Comparison of ENCODE assay signal across 9 mouse cellular contexts in the genomic region with DNA sequence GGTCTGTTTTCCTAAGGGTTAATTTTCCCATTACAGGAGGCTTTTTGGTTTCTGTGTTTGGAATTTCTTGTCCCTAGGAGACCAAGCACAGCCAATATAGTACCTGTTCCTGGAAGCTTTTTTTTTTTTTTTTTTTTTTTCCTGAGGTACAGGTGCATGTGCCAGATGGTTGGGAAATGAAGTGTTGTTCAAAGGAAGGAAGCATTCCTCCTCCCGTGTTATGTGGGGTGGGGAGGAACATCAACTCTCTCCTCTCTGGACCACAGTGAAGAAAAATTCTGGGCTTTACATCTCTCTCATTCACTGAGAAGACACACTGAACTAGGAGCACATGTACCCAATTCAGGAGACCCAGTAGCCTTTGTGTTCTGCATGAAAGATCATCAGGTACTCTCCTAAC. TPM values are rescaled to one million over a fixed set of nuclear protein-coding genes. Genes with fewer than 3 reads are reported as not detected.
DNase-seq lines count a peak whose midpoint lies in the region; ATAC-seq and TF ChIP-seq lines count a peak whose summit lies in the region.
"Had no signal": no experiment of that assay in that cellular context is flagged by ENCODE, and none has a peak within 500 bp of the region (broad histone marks: within the 10 kb centered on the region; RNA-seq: fewer than 3 reads in every experiment).

No protein-coding gene starts in this region.

- 0 out of 2 replicates have a peak overlapping the region, but pooled peaks have one; percentile 93 for H3K27ac ChIP-seq in heart, embryonic 13.5 days (replicated peaks)
- no peak overlapping the region for H3K27ac ChIP-seq in heart, adult 2 months
- peak overlapping the region; percentile 14; the same call in 1 of the 2 replicates for H3K27ac ChIP-seq in bone marrow macrophage, adult 2 months (ENCODE audit: insufficient read depth, low read depth, low read length)
- H3K27ac ChIP-seq in hindbrain, embryonic 14.5 days, result no peak overlapping the region
- no peak overlapping the region for H3K27ac ChIP-seq in midbrain, embryonic 11.5 days (ENCODE audit: low read depth, low read length)

- 73% methylated on average over 1 of the region's 1 CpGs for WGBS in heart, embryonic 13.5 days
- 24% methylated on average over 1 of the region's 1 CpGs for WGBS in heart, adult 2 months
- 83% methylated on average over 1 of the region's 1 CpGs for WGBS in hindbrain, embryonic 14.5 days
- WGBS in midbrain, embryonic 11.5 days, result 75% methylated on average over 1 of the region's 1 CpGs

- no peak for TF ChIP-seq POLR2A in heart, adult 2 months (IDR thresholded peaks at IDR 0.05; ENCODE audit: insufficient read depth, low read depth, low read length)
- no peak for TF ChIP-seq POLR2A in bone marrow macrophage, adult 2 months (IDR thresholded peaks at IDR 0.05; ENCODE audit: borderline replicate concordance, low read depth, low read length)

- no peak for ATAC-seq in heart, embryonic 13.5 days (ENCODE audit: extremely low read depth, insufficient number of reproducible peaks, low FRiP score, low TSS enrichment)
- ATAC-seq in hindbrain, embryonic 14.5 days (ENCODE audit: low FRiP score), result no peak
- no peak for ATAC-seq in midbrain, embryonic 11.5 days (ENCODE audit: low FRiP score)

- H3K36me3 ChIP-seq in heart, embryonic 13.5 days, result peaks cover 52% of the 10 kb centered on the region
- no peaks in the 10 kb centered on the region for H3K36me3 ChIP-seq in heart, adult 2 months (ENCODE audit: control insufficient read depth, insufficient read depth, low read length)
- peaks cover 37% of the 10 kb centered on the region for H3K36me3 ChIP-seq in hindbrain, embryonic 14.5 days (replicated peaks; ENCODE audit: control insufficient read depth, insufficient read depth)
- peaks cover 2% of the 10 kb centered on the region; the same call in 1 of the 2 replicates for H3K36me3 ChIP-seq in midbrain, embryonic 11.5 days (ENCODE audit: control insufficient read depth, insufficient read depth, low read length)

- peaks cover 51% of the 10 kb centered on the region for H3K4me1 ChIP-seq in heart, embryonic 13.5 days
- H3K4me1 ChIP-seq in heart, adult 2 months (ENCODE audit: control insufficient read depth, insufficient read depth, low read length), result peaks cover 5% of the 10 kb centered on the region
- H3K4me1 ChIP-seq in bone marrow macrophage, adult 2 months (ENCODE audit: control insufficient read depth, insufficient read depth, low read length), result peaks cover 28% of the 10 kb centered on the region
- peaks cover 39% of the 10 kb centered on the region for H3K4me1 ChIP-seq in hindbrain, embryonic 14.5 days (replicated peaks; ENCODE audit: control insufficient read depth, insufficient read depth, low read length)
- H3K4me1 ChIP-seq in midbrain, embryonic 11.5 days (ENCODE audit: control insufficient read depth, insufficient read depth, low read length), result peaks cover 24% of the 10 kb centered on the region

- H3K27me3 ChIP-seq in heart, embryonic 13.5 days (replicated peaks), result no peaks in the 10 kb centered on the region
- no peaks in the 10 kb centered on the region for H3K27me3 ChIP-seq in heart, adult 2 months (ENCODE audit: control insufficient read depth, insufficient read depth, low read length)
- H3K27me3 ChIP-seq in hindbrain, embryonic 14.5 days (ENCODE audit: control insufficient read depth, insufficient read depth, low read length), result no peaks in the 10 kb centered on the region
- H3K27me3 ChIP-seq in midbrain, embryonic 11.5 days (ENCODE audit: control insufficient read depth, insufficient read depth, low read length), result no peaks in the 10 kb centered on the region

- H3K9ac ChIP-seq in heart, embryonic 13.5 days, result peak overlapping the region; percentile 96
- H3K9ac ChIP-seq in heart, adult 2 months (ENCODE audit: low read depth, low read length), result no peak overlapping the region
- H3K9ac ChIP-seq in hindbrain, embryonic 14.5 days, result peak overlapping the region; percentile 78
- H3K9ac ChIP-seq in midbrain, embryonic 11.5 days (ENCODE audit: low read length), result no peak overlapping the region

- no peaks in the 10 kb centered on the region for H3K79me2 ChIP-seq in heart, adult 2 months (replicated peaks; ENCODE audit: control insufficient read depth, insufficient read depth, low read length)

- H3K9me3 ChIP-seq in heart, embryonic 13.5 days, result no peaks in the 10 kb centered on the region
- H3K9me3 ChIP-seq in hindbrain, embryonic 14.5 days (ENCODE audit: control insufficient read depth, low read length), result no peaks in the 10 kb centered on the region
- no peaks in the 10 kb centered on the region for H3K9me3 ChIP-seq in midbrain, embryonic 11.5 days (ENCODE audit: control insufficient read depth, low read length)

- TF ChIP-seq EP300 in heart, adult 2 months (IDR thresholded peaks at IDR 0.05; ENCODE audit: insufficient read depth, low read depth, low read length), result no peak

- intact Hi-C loops in heart, adult 2 months (cut with DNase I), result loop anchor here (5.0 kb wide), 1 partner anchor 114 kb away; the partner anchor contains the start of gene Esyt1
- intact Hi-C loops in left cerebral cortex, postnatal 10 days (cut with DNase I), result loop anchor here (5.0 kb wide), 1 partner anchor 44 kb away; the partner anchor contains the start of gene Smarcc2

- DNase-seq in heart, adult 2 months, result no peak
- no peak for DNase-seq in hindbrain, embryonic 14.5 days (ENCODE audit: low spot score)
- no peak for DNase-seq in midbrain, embryonic 11.5 days (ENCODE audit: low spot score, missing footprints)
- no peak for DNase-seq in adrenal gland, adult 18-20 months (ENCODE audit: low spot score in 2 of 2)
- DNase-seq in left cerebral cortex, postnatal 10 days (ENCODE audit: extremely low spot score in 1 of 2, low spot score in 2 of 2), result no peak
- no peak for DNase-seq in left cerebral cortex, adult 18-20 months (ENCODE audit: low spot score in 2 of 2)
- DNase-seq: adrenal gland, adult 8-10 months had no signal

- no peak for TF ChIP-seq CTCF in heart, adult 2 months (IDR thresholded peaks at IDR 0.05)
- TF ChIP-seq CTCF in bone marrow macrophage, adult 2 months (IDR thresholded peaks at IDR 0.05; ENCODE audit: low read depth, low read length), result no peak

- peak overlapping the region; percentile 93; the same call in 1 of the 2 replicates for H3K4me3 ChIP-seq in heart, embryonic 13.5 days
- H3K4me3 ChIP-seq in heart, adult 2 months, result no peak overlapping the region
- H3K4me3 ChIP-seq in bone marrow macrophage, adult 2 months (ENCODE audit: insufficient read depth, low read length), result peak overlapping the region; percentile 81
- H3K4me3 ChIP-seq in hindbrain, embryonic 14.5 days (replicated peaks; ENCODE audit: low read length), result no peak overlapping the region
- H3K4me3 ChIP-seq in midbrain, embryonic 11.5 days (ENCODE audit: low read depth, low read length), result no peak overlapping the region

- peak overlapping the region; percentile 97 for H3K4me2 ChIP-seq in heart, embryonic 13.5 days
- H3K4me2 ChIP-seq in hindbrain, embryonic 14.5 days (replicated peaks), result peak overlapping the region; percentile 91
- H3K4me2 ChIP-seq in midbrain, embryonic 11.5 days, result peak overlapping the region; percentile 90; the same call in 1 of the 2 replicates

RNA-seq across cellular contexts. Expression of gene Rnf41, which starts 1.6 kb away (rescaled TPM):
- 26.8 and 27.0 TPM in 2 replicates for polyA plus RNA-seq in heart, embryonic 13.5 days (2015; fragmentation: Nextera tagmentation; extraction: Ambion mirVana)
- 10 to 100 TPM; 15.8 to 16.9 TPM for total RNA-seq in heart, adult 2 months (2021)
- 12.5 and 17.8 TPM in 2 replicates for polyA plus RNA-seq in heart, adult 2 months (2012; rRNA removed)
- 42.6 and 47.6 TPM in 2 replicates for polyA plus RNA-seq in bone marrow macrophage, adult 2 months (2012; ENCODE audit: insufficient read depth, insufficient read length, missing spikeins)
- 70.9 and 83.7 TPM in 2 replicates for polyA plus RNA-seq in hindbrain, embryonic 14.5 days (2014; fragmentation: Nextera tagmentation; extraction: Ambion mirVana)
- 43.1 and 43.8 TPM in 2 replicates for polyA plus RNA-seq in midbrain, embryonic 11.5 days (2014; fragmentation: Nextera tagmentation; extraction: Ambion mirVana)
- total RNA-seq in adrenal gland, adult 18-20 months (2021), result 10 to 100 TPM; 40.0 to 42.2 TPM
- 10 to 100 TPM; 79.3 to 81.6 TPM for total RNA-seq in left cerebral cortex, postnatal 10 days (2021)
- 10 to 100 TPM; 78.9 to 81.5 TPM for total RNA-seq in left cerebral cortex, adult 18-20 months (2021)

RNA-seq across cellular contexts. Expression of gene Nabp2, which starts 1.8 kb away (rescaled TPM):
- polyA plus RNA-seq in heart, embryonic 13.5 days (2015; fragmentation: Nextera tagmentation; extraction: Ambion mirVana), result 58.0 and 63.9 TPM in 2 replicates
- 10 to 100 TPM; 45.2 to 48.2 TPM for total RNA-seq in heart, adult 2 months (2021)
- 25.0 and 25.1 TPM in 2 replicates for polyA plus RNA-seq in heart, adult 2 months (2012; rRNA removed)
- polyA plus RNA-seq in bone marrow macrophage, adult 2 months (2012; ENCODE audit: insufficient read depth, insufficient read length, missing spikeins), result 47.2 and 62.7 TPM in 2 replicates
- 134 and 140 TPM in 2 replicates for polyA plus RNA-seq in hindbrain, embryonic 14.5 days (2014; fragmentation: Nextera tagmentation; extraction: Ambion mirVana)
- 131 and 154 TPM in 2 replicates for polyA plus RNA-seq in midbrain, embryonic 11.5 days (2014; fragmentation: Nextera tagmentation; extraction: Ambion mirVana)
- 10 to 100 TPM; 74.3 to 75.2 TPM for total RNA-seq in adrenal gland, adult 18-20 months (2021)
- 10 to 100 TPM; 88.5 to 93.8 TPM for total RNA-seq in left cerebral cortex, postnatal 10 days (2021)
- 10 to 100 TPM; 81.2 to 85.5 TPM for total RNA-seq in left cerebral cortex, adult 18-20 months (2021)

RNA-seq across cellular contexts. Expression of gene Slc39a5, which starts 12.0 kb away (rescaled TPM):
- 0.12 and 1.5 TPM in 2 replicates for polyA plus RNA-seq in heart, embryonic 13.5 days (2015; fragmentation: Nextera tagmentation; extraction: Ambion mirVana)
- not detected for total RNA-seq in heart, adult 2 months (2021)
- not detected in 2 replicates for polyA plus RNA-seq in heart, adult 2 months (2012; rRNA removed)
- polyA plus RNA-seq in bone marrow macrophage, adult 2 months (2012; ENCODE audit: insufficient read depth, insufficient read length, missing spikeins), result not detected in 2 replicates
- polyA plus RNA-seq in hindbrain, embryonic 14.5 days (2014; fragmentation: Nextera tagmentation; extraction: Ambion mirVana), result 0.22 TPM in 1 of 2 replicates, not detected in the other
- not detected in 2 replicates for polyA plus RNA-seq in midbrain, embryonic 11.5 days (2014; fragmentation: Nextera tagmentation; extraction: Ambion mirVana)
- under 1 TPM in 1 of 2 experiments, not detected in 1; 0.16 TPM for total RNA-seq in adrenal gland, adult 18-20 months (2021)
- total RNA-seq in left cerebral cortex, postnatal 10 days (2021), result under 1 TPM; 0.56 to 0.69 TPM
- not detected for total RNA-seq in left cerebral cortex, adult 18-20 months (2021)

RNA-seq across cellular contexts. Expression of gene Ankrd52, which starts 36.2 kb away (rescaled TPM):
- 8.8 and 9.4 TPM in 2 replicates for polyA plus RNA-seq in heart, embryonic 13.5 days (2015; fragmentation: Nextera tagmentation; extraction: Ambion mirVana)
- total RNA-seq in heart, adult 2 months (2021), result 10 to 100 TPM; 41.8 to 47.5 TPM
- 29.2 and 34.6 TPM in 2 replicates for polyA plus RNA-seq in heart, adult 2 months (2012; rRNA removed)
- 33.1 and 34.8 TPM in 2 replicates for polyA plus RNA-seq in bone marrow macrophage, adult 2 months (2012; ENCODE audit: insufficient read depth, insufficient read length, missing spikeins)
- 13.0 and 15.4 TPM in 2 replicates for polyA plus RNA-seq in hindbrain, embryonic 14.5 days (2014; fragmentation: Nextera tagmentation; extraction: Ambion mirVana)
- polyA plus RNA-seq in midbrain, embryonic 11.5 days (2014; fragmentation: Nextera tagmentation; extraction: Ambion mirVana), result 7.5 and 8.6 TPM in 2 replicates
- total RNA-seq in adrenal gland, adult 18-20 months (2021), result 10 to 100 TPM; 61.7 to 61.8 TPM
- total RNA-seq in left cerebral cortex, postnatal 10 days (2021), result 10 to 100 TPM; 74.4 TPM
- total RNA-seq in left cerebral cortex, adult 18-20 months (2021), result 10 to 100 TPM; 51.0 to 52.2 TPM

RNA-seq across cellular contexts. Expression of gene Coq10a, which starts 44.3 kb away (rescaled TPM):
- 11.8 and 12.6 TPM in 2 replicates for polyA plus RNA-seq in heart, embryonic 13.5 days (2015; fragmentation: Nextera tagmentation; extraction: Ambion mirVana)
- 100 to 1,000 TPM; 332 to 391 TPM for total RNA-seq in heart, adult 2 months (2021)
- polyA plus RNA-seq in heart, adult 2 months (2012; rRNA removed), result 356 and 500 TPM in 2 replicates
- polyA plus RNA-seq in bone marrow macrophage, adult 2 months (2012; ENCODE audit: insufficient read depth, insufficient read length, missing spikeins), result 40.6 and 46.1 TPM in 2 replicates
- polyA plus RNA-seq in hindbrain, embryonic 14.5 days (2014; fragmentation: Nextera tagmentation; extraction: Ambion mirVana), result 50.8 and 54.2 TPM in 2 replicates
- polyA plus RNA-seq in midbrain, embryonic 11.5 days (2014; fragmentation: Nextera tagmentation; extraction: Ambion mirVana), result 23.1 and 23.4 TPM in 2 replicates
- total RNA-seq in adrenal gland, adult 18-20 months (2021), result 10 to 100 TPM; 79.8 to 90.2 TPM
- 10 to 100 TPM; 69.8 to 74.6 TPM for total RNA-seq in left cerebral cortex, postnatal 10 days (2021)
- total RNA-seq in left cerebral cortex, adult 18-20 months (2021), result 10 to 100 TPM; 58.5 to 60.4 TPM

Comparison
In these comparisons a context has a peak if more than half of its experiments do, and no peak if none do; other contexts are left out.
1. H3K27ac ChIP-seq: peak in heart, embryonic 13.5 days (single experiment) and bone marrow macrophage, adult 2 months (single experiment); none in heart, adult 2 months (single experiment), hindbrain, embryonic 14.5 days (single experiment) and midbrain, embryonic 11.5 days (single experiment).
2. H3K4me3 ChIP-seq: peak in heart, embryonic 13.5 days (single experiment) and bone marrow macrophage, adult 2 months (single experiment); none in heart, adult 2 months (single experiment), hindbrain, embryonic 14.5 days (single experiment) and midbrain, embryonic 11.5 days (single experiment).
3. H3K9ac ChIP-seq: peak in heart, embryonic 13.5 days (single experiment) and hindbrain, embryonic 14.5 days (single experiment); none in heart, adult 2 months (single experiment) and midbrain, embryonic 11.5 days (single experiment).
4. Peak in every context shown above with its lines, with median percentiles within 50 percentile points of each other: H3K4me2 ChIP-seq.